Mouse (Mus musculus): Measurements from ENCODE around the gene P2rx1. TPM values are rescaled to one million over a fixed set of nuclear protein-coding genes. Genes with fewer than 3 reads are reported as not detected.

The P2rx1 gene
- total RNA-seq, 4 experiments from 2014 or later, result 0.24 to 0.52 (median 0.34) TPM

- no peak for DNase-seq (ENCODE audit: low spot score in 2 of 2)
These were observed 11.1 kb upstream of the P2rx1 start for GRCm38 (mm10) chr11:72987807-72988206.

GRCm38 (mm10) chr11:72989044-72989443, 9.9 kb upstream of the P2rx1 start:
- DNase-seq (ENCODE audit: low spot score in 2 of 2), result no peak

GRCm38 (mm10) chr11:72990688-72991087, 8.2 kb upstream of the P2rx1 start:
- DNase-seq (ENCODE audit: low spot score in 2 of 2), result no peak

GRCm38 (mm10) chr11:72991961-72992360, 6.9 kb upstream of the P2rx1 start:
- DNase-seq (ENCODE audit: low spot score in 2 of 2), result no peak

GRCm38 (mm10) chr11:72996346-72996745, 2.6 kb upstream of the P2rx1 start:
- DNase-seq (ENCODE audit: low spot score in 2 of 2), result no peak

- no peak for DNase-seq (ENCODE audit: low spot score in 2 of 2)
These were observed 2.1 kb upstream of the P2rx1 start for GRCm38 (mm10) chr11:72996781-72997180.

- no peak for DNase-seq (ENCODE audit: low spot score in 2 of 2)
These were observed 1.2 kb upstream of the P2rx1 start for GRCm38 (mm10) chr11:72997529-72998326.

GRCm38 (mm10) chr11:73001029-73001428, 2.1 kb downstream of the P2rx1 start:
- peak; percentile 22 to 35 for DNase-seq (ENCODE audit: low spot score in 2 of 2)

- peak; percentile 21 to 52 for DNase-seq (ENCODE audit: low spot score in 2 of 2)
These were observed 7.5 kb downstream of the P2rx1 start for GRCm38 (mm10) chr11:73006377-73006776.

GRCm38 (mm10) chr11:73007113-73007512, 8.2 kb downstream of the P2rx1 start:
- DNase-seq (ENCODE audit: low spot score in 2 of 2), result no peak

GRCm38 (mm10) chr11:73007698-73008481, 9.0 kb downstream of the P2rx1 start:
- peak in 1 of 2 experiments; percentile 24 for DNase-seq (ENCODE audit: low spot score in 2 of 2)

GRCm38 (mm10) chr11:73008826-73009225, 9.9 kb downstream of the P2rx1 start:
- no peak for DNase-seq (ENCODE audit: low spot score in 2 of 2)

GRCm38 (mm10) chr11:73009531-73010274, 10.8 kb downstream of the P2rx1 start:
- DNase-seq (ENCODE audit: low spot score in 2 of 2), result no peak

- DNase-seq (ENCODE audit: low spot score in 2 of 2), result no peak
These were observed 15.1 kb downstream of the P2rx1 start for GRCm38 (mm10) chr11:73013981-73014380.

GRCm38 (mm10) chr11:73014831-73015344, 16.0 kb downstream of the P2rx1 start:
- no peak for DNase-seq (ENCODE audit: low spot score in 2 of 2)

GRCm38 (mm10) chr11:73015391-73016102, 16.6 kb downstream of the P2rx1 start:
- DNase-seq (ENCODE audit: low spot score in 2 of 2), result peak; percentile 52 to 64

- DNase-seq (ENCODE audit: low spot score in 2 of 2), result no peak
These were observed 17.2 kb downstream of the P2rx1 start for GRCm38 (mm10) chr11:73016103-73016420.

- DNase-seq (ENCODE audit: low spot score in 2 of 2), result peak; percentile 86 to 87
These were observed 19.7 kb downstream of the P2rx1 start, which contains the start of gene Camkk1 for GRCm38 (mm10) chr11:73018471-73019146. Gene Camkk1 (plus strand): TSS chr11:73019008.

- no peak for DNase-seq (ENCODE audit: low spot score in 2 of 2)
These were observed 20.4 kb downstream of the P2rx1 start for GRCm38 (mm10) chr11:73019147-73019795.
